Mouse (Mus musculus): Measurements from ENCODE around the gene Enox2.

The Enox2 gene

GRCm38 (mm10) chrX:49002892-49003291 lies 285.2 kb downstream of the Enox2 start:
- DNase-seq (ENCODE audit: low spot score) = no peak

GRCm38 (mm10) chrX:48985653-48986052 lies 302.4 kb downstream of the Enox2 start:
- no peak for DNase-seq (ENCODE audit: low spot score)

- no peak for DNase-seq (ENCODE audit: low spot score)
Observed at GRCm38 (mm10) chrX:48984451-48984850, 303.6 kb downstream of the Enox2 start.
